Mouse (Mus musculus): ENCODE measurements around the gene Gm49711. TPM values are rescaled to one million over a fixed set of nuclear protein-coding genes. Genes with fewer than 3 reads are reported as not detected.

The Gm49711 gene
- polyA plus RNA-seq, 1 experiment from 2014 or later = 0.08 TPM

DNA sequence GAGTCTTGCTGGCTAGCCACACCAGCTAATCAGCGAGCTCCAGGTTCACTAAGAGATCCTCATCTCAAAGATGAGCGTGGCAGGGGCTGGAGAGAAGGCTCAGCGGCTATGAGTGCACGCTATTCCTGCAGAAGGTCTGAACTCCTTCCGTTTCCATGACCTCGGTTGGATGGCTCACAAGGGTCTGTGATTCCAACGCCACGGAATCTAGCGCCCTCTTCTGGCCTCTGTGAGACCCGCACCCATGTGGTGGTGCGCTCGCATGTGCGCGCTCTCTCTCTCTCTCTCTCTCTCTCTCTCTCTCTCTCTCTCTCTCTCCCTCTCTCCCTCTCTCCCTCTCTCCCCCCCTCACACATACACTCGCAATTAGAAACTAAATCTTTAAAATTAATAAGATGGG is 78.2 kb downstream of the Gm49711 start:
- Histone ChIP-seq H3K9me3 (ENCODE audit: control insufficient read depth, low read length) (no peaks in the 10 kb centered on the region), H3K4me3 (ENCODE audit: low read depth, low read length) (no peak overlapping the region), H3K9ac (ENCODE audit: low read length) (no peak overlapping the region), H3K27me3 (ENCODE audit: control insufficient read depth, insufficient read depth, low read length) (no peaks in the 10 kb centered on the region), H3K36me3 (ENCODE audit: control insufficient read depth, insufficient read depth, low read length) (no peaks in the 10 kb centered on the region), H3K4me1 (replicated peaks; ENCODE audit: control insufficient read depth, insufficient read depth) (no peaks in the 10 kb centered on the region), H3K4me2 (replicated peaks; ENCODE audit: low read depth) (no peak overlapping the region), H3K27ac (replicated peaks) (no peak overlapping the region)
- DNase-seq (ENCODE audit: low spot score) = no peak
- 92% methylated on average over 15 of the region's 15 CpGs for WGBS
- no peak for ATAC-seq (ENCODE audit: low FRiP score, low TSS enrichment)
- TF ChIP-seq EP300 (optimal IDR thresholded peaks at IDR 0.05) = no peak
- TF ChIP-seq CTCF (IDR thresholded peaks at IDR 0.05; ENCODE audit: low read depth) = peak; percentile 27

DNA sequence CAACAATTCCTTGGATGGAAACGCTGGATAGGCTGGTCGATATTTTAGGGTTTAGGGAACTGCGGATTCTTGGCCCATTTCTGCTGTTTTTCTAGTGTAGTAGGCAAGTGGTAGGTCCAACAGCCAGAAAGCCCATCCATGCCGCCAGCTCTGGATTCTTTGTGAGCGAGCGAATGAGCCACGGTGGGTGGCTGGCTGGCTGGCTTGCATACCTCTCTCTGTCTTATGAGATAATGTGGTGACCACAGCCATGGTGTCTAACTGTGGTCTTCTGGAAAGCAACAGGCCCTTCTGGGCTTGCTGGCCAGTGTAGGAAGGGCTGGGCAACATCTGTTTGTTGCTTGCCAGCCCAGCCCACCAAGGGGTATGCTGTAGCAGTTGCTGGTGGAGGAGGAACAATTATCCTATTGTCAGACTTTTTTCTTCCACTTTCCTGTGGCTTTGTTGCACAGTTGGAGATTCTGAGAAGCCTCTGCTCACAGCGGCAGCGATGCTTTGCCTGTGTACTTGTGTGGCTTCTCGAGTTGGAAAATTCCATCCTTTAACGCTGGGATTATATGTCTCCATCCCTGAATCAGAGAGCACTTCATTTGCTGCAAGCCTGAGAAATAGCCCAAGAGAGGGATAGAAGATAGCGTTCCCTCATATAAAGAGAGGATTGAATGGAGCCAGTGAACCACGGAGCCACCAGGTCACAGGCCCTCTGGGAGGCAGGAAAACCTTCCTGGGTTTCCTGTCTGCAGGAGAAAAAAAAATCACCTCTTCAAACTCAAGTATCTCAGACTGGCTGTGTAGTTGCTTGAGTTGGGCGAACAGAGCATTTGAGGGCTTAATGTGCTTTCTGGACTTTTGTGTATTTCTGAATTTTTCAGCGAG is 81.5 kb downstream of the Gm49711 start:
- no peaks in the 10 kb centered on the region for H3K9me3 ChIP-seq (ENCODE audit: control insufficient read depth, low read length)
- H3K4me1 ChIP-seq (replicated peaks; ENCODE audit: control insufficient read depth, insufficient read depth) = no peaks in the 10 kb centered on the region
- no peak overlapping the region for H3K4me3 ChIP-seq (ENCODE audit: low read depth, low read length)
- no peak for TF ChIP-seq CTCF (IDR thresholded peaks at IDR 0.05; ENCODE audit: low read depth)
- H3K36me3 ChIP-seq (ENCODE audit: control insufficient read depth, insufficient read depth, low read length) = no peaks in the 10 kb centered on the region
- H3K27me3 ChIP-seq (ENCODE audit: control insufficient read depth, insufficient read depth, low read length) = no peaks in the 10 kb centered on the region
- DNase-seq (ENCODE audit: low spot score) (no peak), ATAC-seq (ENCODE audit: low FRiP score, low TSS enrichment) (no peak)
- H3K4me2 ChIP-seq (replicated peaks; ENCODE audit: low read depth) = no peak overlapping the region
- 71% methylated on average over 15 of the region's 15 CpGs for WGBS
- H3K27ac ChIP-seq (replicated peaks) = no peak overlapping the region
- H3K9ac ChIP-seq (ENCODE audit: low read length) = no peak overlapping the region

DNA sequence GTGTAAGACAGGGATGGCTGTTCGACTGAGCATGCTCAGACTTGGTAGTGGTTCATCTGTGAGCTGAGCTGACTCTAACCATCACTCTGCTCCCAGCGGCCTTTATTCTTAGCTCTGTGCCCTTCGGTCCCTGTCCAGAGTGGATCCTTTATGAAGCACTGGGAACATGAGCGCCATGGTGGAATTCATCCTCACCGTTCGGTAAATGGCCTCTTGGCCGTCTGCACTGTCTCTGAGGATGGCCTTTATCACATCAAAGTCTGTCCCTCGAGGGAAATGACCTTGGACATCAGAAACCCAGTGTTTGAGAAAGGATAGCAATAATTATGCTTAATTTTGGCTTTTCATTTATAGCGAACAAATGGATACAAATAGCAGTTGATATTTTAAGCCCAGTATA is 82.2 kb downstream of the Gm49711 start:
- no peaks in the 10 kb centered on the region for H3K27me3 ChIP-seq (ENCODE audit: control insufficient read depth, insufficient read depth, low read length)
- no peak overlapping the region for H3K9ac ChIP-seq (ENCODE audit: low read length)
- 83% methylated on average over 9 of the region's 9 CpGs for WGBS
- H3K9me3 ChIP-seq (ENCODE audit: control insufficient read depth, low read length) = no peaks in the 10 kb centered on the region
- no peak overlapping the region for H3K4me3 ChIP-seq (ENCODE audit: low read depth, low read length)
- TF ChIP-seq EP300 (optimal IDR thresholded peaks at IDR 0.05) (no peak), CTCF (IDR thresholded peaks at IDR 0.05; ENCODE audit: low read depth) (no peak)
- no peaks in the 10 kb centered on the region for H3K4me1 ChIP-seq (replicated peaks; ENCODE audit: control insufficient read depth, insufficient read depth)
- ATAC-seq (ENCODE audit: low FRiP score, low TSS enrichment) (no peak), DNase-seq (ENCODE audit: low spot score) (no peak)
- no peaks in the 10 kb centered on the region for H3K36me3 ChIP-seq (ENCODE audit: control insufficient read depth, insufficient read depth, low read length)
- no peak overlapping the region for H3K27ac ChIP-seq (replicated peaks)
- no peak overlapping the region for H3K4me2 ChIP-seq (replicated peaks; ENCODE audit: low read depth)

DNA sequence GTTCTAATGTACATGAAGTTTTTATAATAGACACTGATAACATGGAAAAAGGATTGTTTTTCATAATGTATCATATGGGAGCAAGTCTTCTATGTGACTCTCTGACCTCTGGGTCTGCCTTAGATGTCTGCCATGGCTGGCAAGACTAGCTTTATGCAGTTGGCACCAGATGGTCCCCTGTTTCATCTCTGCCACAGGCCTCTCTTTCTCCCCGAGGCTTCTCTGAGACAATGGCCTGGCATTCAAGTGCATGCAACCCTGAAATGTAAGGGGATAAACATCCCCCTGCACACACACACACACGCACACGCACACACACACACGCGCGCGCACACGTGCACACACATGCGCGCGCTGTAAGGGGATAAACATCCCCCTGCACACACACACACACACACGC is 82.9 kb downstream of the Gm49711 start:
- 91% methylated on average over 12 of the region's 12 CpGs for WGBS
- Histone ChIP-seq H3K4me3 (ENCODE audit: low read depth, low read length) (no peak overlapping the region), H3K4me2 (replicated peaks; ENCODE audit: low read depth) (no peak overlapping the region), H3K4me1 (replicated peaks; ENCODE audit: control insufficient read depth, insufficient read depth) (no peaks in the 10 kb centered on the region), H3K27me3 (ENCODE audit: control insufficient read depth, insufficient read depth, low read length) (no peaks in the 10 kb centered on the region), H3K9me3 (ENCODE audit: control insufficient read depth, low read length) (no peaks in the 10 kb centered on the region), H3K36me3 (ENCODE audit: control insufficient read depth, insufficient read depth, low read length) (no peaks in the 10 kb centered on the region), H3K9ac (ENCODE audit: low read length) (no peak overlapping the region), H3K27ac (replicated peaks) (no peak overlapping the region)
- ATAC-seq (ENCODE audit: low FRiP score, low TSS enrichment) (no peak), DNase-seq (ENCODE audit: low spot score) (no peak)
- TF ChIP-seq EP300 (optimal IDR thresholded peaks at IDR 0.05) (no peak), CTCF (IDR thresholded peaks at IDR 0.05; ENCODE audit: low read depth) (no peak)

- Histone ChIP-seq H3K9me3 (ENCODE audit: control insufficient read depth, low read length) (no peaks in the 10 kb centered on the region), H3K36me3 (ENCODE audit: control insufficient read depth, insufficient read depth, low read length) (no peaks in the 10 kb centered on the region), H3K4me2 (replicated peaks; ENCODE audit: low read depth) (no peak overlapping the region), H3K4me1 (replicated peaks; ENCODE audit: control insufficient read depth, insufficient read depth) (no peaks in the 10 kb centered on the region), H3K27ac (replicated peaks) (no peak overlapping the region), H3K9ac (ENCODE audit: low read length) (no peak overlapping the region), H3K4me3 (ENCODE audit: low read depth, low read length) (no peak overlapping the region), H3K27me3 (ENCODE audit: control insufficient read depth, insufficient read depth, low read length) (no peaks in the 10 kb centered on the region)
- ATAC-seq (ENCODE audit: low FRiP score, low TSS enrichment) = no peak
- WGBS = 78% methylated on average over 9 of the region's 9 CpGs
- TF ChIP-seq CTCF (IDR thresholded peaks at IDR 0.05; ENCODE audit: low read depth) (no peak), EP300 (optimal IDR thresholded peaks at IDR 0.05) (no peak)
- DNase-seq (ENCODE audit: low spot score) = no peak
Observed at GRCm38 (mm10) chr16:92142426-92143012, 84.4 kb downstream of the Gm49711 start.
